Mouse (Mus musculus): ENCODE measurements around the gene Txndc12. TPM values are rescaled to one million over a fixed set of nuclear protein-coding genes. Genes with fewer than 3 reads are reported as not detected.

Gene Txndc12
- total and polyA plus RNA-seq, 2 experiments = 19.4 to 41.4 TPM

- Histone ChIP-seq H3K79me2 (ENCODE audit: control insufficient read depth, insufficient read depth, low read length) (peaks cover 4% of the 10 kb centered on the region; the same call in 1 of the 2 replicates), H3K4me1 (ENCODE audit: control insufficient read depth, insufficient read depth, low read length) (peaks cover 7% of the 10 kb centered on the region), H3K9ac (ENCODE audit: low read depth, low read length) (peak within 1 kb of the TSS; percentile 77), H3K36me3 (ENCODE audit: control insufficient read depth, insufficient read depth, low read length) (peaks cover 2% of the 10 kb centered on the region; the same call in 1 of the 2 replicates), H3K27me3 (ENCODE audit: control insufficient read depth, insufficient read depth, low read length) (no peaks in the 10 kb centered on the region), H3K27ac (replicated peaks; ENCODE audit: insufficient read depth, low read depth, low read length) (peak within 1 kb of the TSS; percentile 65), H3K4me3 (ENCODE audit: insufficient read depth, low read depth, low read length) (peak within 1 kb of the TSS; percentile 66)
- 1% methylated on average over 20 of the region's 20 CpGs for WGBS
- no peak for TF ChIP-seq POLR2A (IDR thresholded peaks at IDR 0.05; ENCODE audit: extremely low read depth, insufficient read depth, low read length)
- no peak for TF ChIP-seq CTCF (IDR thresholded peaks at IDR 0.05; ENCODE audit: low read depth, low read length)
- peak; percentile 49 for DNase-seq (ENCODE audit: extremely low read depth, low read depth, low spot score)
These were observed 14.1 kb downstream of the Txndc12 start, which contains the start of gene A730015C16Rik for GRCm38 (mm10) chr4:108848505-108848848. Gene A730015C16Rik, minus strand, starts transcription at chr4:108848619.

GRCm38 (mm10) chr4:108866806-108867205 lies 32.4 kb downstream of the Txndc12 start:
- Histone ChIP-seq H3K9ac (ENCODE audit: low read depth, low read length) (no peak overlapping the region), H3K36me3 (ENCODE audit: control insufficient read depth, insufficient read depth, low read length) (peaks cover 10% of the 10 kb centered on the region; the same call in 1 of the 2 replicates), H3K27ac (replicated peaks; ENCODE audit: insufficient read depth, low read depth, low read length) (no peak overlapping the region), H3K27me3 (ENCODE audit: control insufficient read depth, insufficient read depth, low read length) (no peaks in the 10 kb centered on the region), H3K4me1 (ENCODE audit: control insufficient read depth, insufficient read depth, low read length) (no peaks in the 10 kb centered on the region), H3K4me3 (ENCODE audit: insufficient read depth, low read depth, low read length) (no peak overlapping the region), H3K79me2 (ENCODE audit: control insufficient read depth, insufficient read depth, low read length) (no peaks in the 10 kb centered on the region)
- TF ChIP-seq CTCF (IDR thresholded peaks at IDR 0.05; ENCODE audit: low read depth, low read length) = no peak
- TF ChIP-seq POLR2A (IDR thresholded peaks at IDR 0.05; ENCODE audit: extremely low read depth, insufficient read depth, low read length) = no peak
- no peak for DNase-seq (ENCODE audit: extremely low read depth, low read depth, low spot score)
- 84% methylated on average over 7 of the region's 7 CpGs for WGBS

- TF ChIP-seq CTCF (IDR thresholded peaks at IDR 0.05; ENCODE audit: low read depth, low read length) (peak; percentile 66; the same call in 1 of the 2 replicates), POLR2A (IDR thresholded peaks at IDR 0.05; ENCODE audit: extremely low read depth, insufficient read depth, low read length) (no peak)
- Histone ChIP-seq H3K27ac (replicated peaks; ENCODE audit: insufficient read depth, low read depth, low read length) (no peak overlapping the region), H3K27me3 (ENCODE audit: control insufficient read depth, insufficient read depth, low read length) (no peaks in the 10 kb centered on the region), H3K4me3 (ENCODE audit: insufficient read depth, low read depth, low read length) (no peak overlapping the region), H3K79me2 (ENCODE audit: control insufficient read depth, insufficient read depth, low read length) (no peaks in the 10 kb centered on the region), H3K4me1 (ENCODE audit: control insufficient read depth, insufficient read depth, low read length) (no peaks in the 10 kb centered on the region), H3K36me3 (ENCODE audit: control insufficient read depth, insufficient read depth, low read length) (no peaks in the 10 kb centered on the region), H3K9ac (ENCODE audit: low read depth, low read length) (no peak overlapping the region)
- WGBS = 36% methylated on average over 10 of the region's 10 CpGs
- peak; percentile 67 for DNase-seq (ENCODE audit: extremely low read depth, low read depth, low spot score)
These were observed 35.5 kb downstream of the Txndc12 start for GRCm38 (mm10) chr4:108869730-108870374.

- Histone ChIP-seq H3K4me1 (ENCODE audit: control insufficient read depth, insufficient read depth, low read length) (no peaks in the 10 kb centered on the region), H3K36me3 (ENCODE audit: control insufficient read depth, insufficient read depth, low read length) (no peaks in the 10 kb centered on the region), H3K4me3 (ENCODE audit: insufficient read depth, low read depth, low read length) (no peak overlapping the region), H3K27me3 (ENCODE audit: control insufficient read depth, insufficient read depth, low read length) (no peaks in the 10 kb centered on the region), H3K79me2 (ENCODE audit: control insufficient read depth, insufficient read depth, low read length) (no peaks in the 10 kb centered on the region), H3K27ac (replicated peaks; ENCODE audit: insufficient read depth, low read depth, low read length) (no peak overlapping the region), H3K9ac (ENCODE audit: low read depth, low read length) (no peak overlapping the region)
- WGBS = 84% methylated on average over 5 of the region's 5 CpGs
- TF ChIP-seq CTCF (IDR thresholded peaks at IDR 0.05; ENCODE audit: low read depth, low read length) (no peak), POLR2A (IDR thresholded peaks at IDR 0.05; ENCODE audit: extremely low read depth, insufficient read depth, low read length) (no peak)
- no peak for DNase-seq (ENCODE audit: extremely low read depth, low read depth, low spot score)
These were observed 39.3 kb downstream of the Txndc12 start for GRCm38 (mm10) chr4:108873746-108874145.

GRCm38 (mm10) chr4:108877901-108878300 lies 43.5 kb downstream of the Txndc12 start:
- no peak for DNase-seq (ENCODE audit: extremely low read depth, low read depth, low spot score)
- H3K79me2 ChIP-seq (ENCODE audit: control insufficient read depth, insufficient read depth, low read length) = no peaks in the 10 kb centered on the region
- no peaks in the 10 kb centered on the region for H3K36me3 ChIP-seq (ENCODE audit: control insufficient read depth, insufficient read depth, low read length)
- TF ChIP-seq CTCF (IDR thresholded peaks at IDR 0.05; ENCODE audit: low read depth, low read length) = no peak
- TF ChIP-seq POLR2A (IDR thresholded peaks at IDR 0.05; ENCODE audit: extremely low read depth, insufficient read depth, low read length) = no peak
- 0 out of 2 replicates have a peak, but pooled peaks cover 5% of the 10 kb centered on the region for H3K4me1 ChIP-seq (ENCODE audit: control insufficient read depth, insufficient read depth, low read length)
- H3K27ac ChIP-seq (replicated peaks; ENCODE audit: insufficient read depth, low read depth, low read length) = no peak overlapping the region
- no peak overlapping the region for H3K9ac ChIP-seq (ENCODE audit: low read depth, low read length)
- 90% methylated on average over 6 of the region's 6 CpGs for WGBS
- H3K27me3 ChIP-seq (ENCODE audit: control insufficient read depth, insufficient read depth, low read length) = peaks cover 8% of the 10 kb centered on the region
- no peak overlapping the region for H3K4me3 ChIP-seq (ENCODE audit: insufficient read depth, low read depth, low read length)

All from liver, adult 2 months (tissue).